Mouse (Mus musculus): ENCODE results near the gene Fyn.

- TF ChIP-seq CTCF (IDR thresholded peaks at IDR 0.05; ENCODE audit: low read depth) (no peak), EP300 (IDR thresholded peaks at IDR 0.05; ENCODE audit: low read depth) (no peak)
Observed at GRCm38 (mm10) chr10:39455344-39455743, 86.7 kb downstream of the Fyn start.
